Mouse (Mus musculus) heart, postnatal 14 days (tissue): ENCODE measurements around the gene Dnaic1. TPM values are rescaled to one million over a fixed set of nuclear protein-coding genes. Genes with fewer than 3 reads are reported as not detected.

Source experiments
- DNase-seq, 2 experiments: peaks; one replicate each; pipeline ENCODE4 v3.0.0; 2021 to 2022
- intact Hi-C: fragments of 180-260 bp; cut with DNase I; formaldehyde crosslinking; loops from one replicate; pipeline ENCODE4 v1.15.1; 2025
- total RNA-seq, 2 experiments: library from RNA; stranded (reverse); gene quantifications; 2 replicates each; pipeline ENCODE4 v1.2.3; 2021

Gene Dnaic1
- total RNA-seq, 2 experiments from 2014 or later: 0.93 to 1.7 TPM

GRCm38 (mm10) chr4:41568239-41568638 is 1.3 kb upstream of the Dnaic1 start:
- DNase-seq: peak in 1 of 2 experiments; percentile 39
- intact Hi-C loops: loop anchor here (1.0 to 2.0 kb wide), 2 partner anchors 13 to 69 kb away; no protein-coding TSS in a partner anchor

GRCm38 (mm10) chr4:41568682-41569410 is 729 bp upstream of the Dnaic1 start:
- peak; percentile 36 to 45 for DNase-seq

GRCm38 (mm10) chr4:41571490-41571889 is 1.9 kb downstream of the Dnaic1 start:
- intact Hi-C loops: no loop called here
- peak in 1 of 2 experiments; percentile 21 for DNase-seq

More at GRCm38 (mm10) chr4:41568682-41569410, 729 bp upstream of the Dnaic1 start:
- intact Hi-C loops: loop anchor here (1.0 to 2.0 kb wide), 2 partner anchors 14 to 68 kb away; no protein-coding TSS in a partner anchor

GRCm38 (mm10) chr4:41573492-41573891 is 3.9 kb downstream of the Dnaic1 start:
- intact Hi-C loops: no loop called here
- no peak for DNase-seq

GRCm38 (mm10) chr4:41575914-41576313 is 6.3 kb downstream of the Dnaic1 start:
- DNase-seq: peak in 1 of 2 experiments; percentile 15
- intact Hi-C loops: no loop called here

- DNase-seq: no peak
Observed at GRCm38 (mm10) chr4:41583353-41583752, 13.8 kb downstream of the Dnaic1 start.

GRCm38 (mm10) chr4:41602818-41603217 is 33.2 kb downstream of the Dnaic1 start:
- DNase-seq: no peak
- intact Hi-C loops: no loop called here

More at GRCm38 (mm10) chr4:41583353-41583752, 13.8 kb downstream of the Dnaic1 start:
- intact Hi-C loops: no loop called here

GRCm38 (mm10) chr4:41604476-41605396 is 35.2 kb downstream of the Dnaic1 start:
- peak in 1 of 2 experiments; percentile 38 for DNase-seq
- intact Hi-C loops: no loop called here

GRCm38 (mm10) chr4:41606784-41607183 is 37.2 kb downstream of the Dnaic1 start:
- DNase-seq: peak; percentile 72 to 77
- intact Hi-C loops: no loop called here

- DNase-seq: no peak
- intact Hi-C loops: loop anchor here (5.0 kb wide), 1 partner anchor 97 kb away; no protein-coding TSS in a partner anchor
Observed at GRCm38 (mm10) chr4:41609681-41610593, 40.4 kb downstream of the Dnaic1 start.

- intact Hi-C loops: loop anchor here (5.0 kb wide), 1 partner anchor 97 kb away; no protein-coding TSS in a partner anchor
- no peak for DNase-seq
Observed at GRCm38 (mm10) chr4:41610594-41610980, 41.0 kb downstream of the Dnaic1 start.

GRCm38 (mm10) chr4:41612166-41612565 is 42.6 kb downstream of the Dnaic1 start:
- intact Hi-C loops: loop anchor here (5.0 kb wide), 1 partner anchor 95 kb away; no protein-coding TSS in a partner anchor
- no peak for DNase-seq

- intact Hi-C loops: loop anchor here (1.0 to 5.0 kb wide), 5 partner anchors 39 to 146 kb away; no protein-coding TSS in a partner anchor
- DNase-seq: peak; percentile 80 to 90
Observed at GRCm38 (mm10) chr4:41614156-41614555, 44.6 kb downstream of the Dnaic1 start.

GRCm38 (mm10) chr4:41615661-41616599 is 46.4 kb downstream of the Dnaic1 start:
- no peak for DNase-seq
- intact Hi-C loops: loop anchor here (2.0 kb wide), 2 partner anchors 37 to 93 kb away; no protein-coding TSS in a partner anchor

GRCm38 (mm10) chr4:41618916-41619746 is 49.6 kb downstream of the Dnaic1 start:
- no peak for DNase-seq
- intact Hi-C loops: no loop called here

GRCm38 (mm10) chr4:41622071-41622470 is 52.5 kb downstream of the Dnaic1 start:
- intact Hi-C loops: no loop called here
- no peak for DNase-seq

- intact Hi-C loops: no loop called here
- peak in 1 of 2 experiments; percentile 22 for DNase-seq
Observed at GRCm38 (mm10) chr4:41628202-41628927, 58.8 kb downstream of the Dnaic1 start.
